Mouse (Mus musculus): ENCODE data around the gene 4931428L18Rik. TPM values are rescaled to one million over a fixed set of nuclear protein-coding genes. Genes with fewer than 3 reads are reported as not detected.

Gene 4931428L18Rik
- polyA plus RNA-seq, 1 experiment from 2014 or later = not detected

DNA sequence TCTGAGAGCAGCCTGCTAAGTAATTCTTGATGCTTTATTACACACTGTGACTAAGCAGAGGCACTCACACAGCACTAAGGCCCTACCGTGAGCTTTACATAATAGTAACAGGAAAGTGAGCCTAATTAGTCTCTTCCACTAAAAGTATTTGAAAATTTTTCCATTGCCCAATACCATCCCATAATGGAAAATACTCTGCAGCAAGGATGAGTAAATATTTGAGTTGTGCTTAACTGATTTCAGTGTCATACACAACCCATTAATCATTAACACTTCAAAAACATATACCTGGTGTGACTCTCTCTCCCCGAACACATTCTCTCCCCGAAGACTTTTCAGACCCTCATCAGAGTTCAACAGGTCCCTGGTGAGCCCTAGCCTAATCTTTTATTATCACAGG is 127.7 kb downstream of the 4931428L18Rik start:
- no peaks in the 10 kb centered on the region for H3K36me3 ChIP-seq
- 65% methylated on average over 3 of the region's 3 CpGs for WGBS
- no peak overlapping the region for H3K4me3 ChIP-seq (replicated peaks)
- no peaks in the 10 kb centered on the region for H3K27me3 ChIP-seq
- no peak for ATAC-seq (ENCODE audit: insufficient number of reproducible peaks, insufficient read depth, low FRiP score, low TSS enrichment, low read depth)
- H3K9ac ChIP-seq (replicated peaks) = no peak overlapping the region
- no peaks in the 10 kb centered on the region for H3K4me1 ChIP-seq (replicated peaks)
- H3K27ac ChIP-seq = no peak overlapping the region
- no peak overlapping the region for H3K4me2 ChIP-seq
- no peaks in the 10 kb centered on the region for H3K9me3 ChIP-seq

DNA sequence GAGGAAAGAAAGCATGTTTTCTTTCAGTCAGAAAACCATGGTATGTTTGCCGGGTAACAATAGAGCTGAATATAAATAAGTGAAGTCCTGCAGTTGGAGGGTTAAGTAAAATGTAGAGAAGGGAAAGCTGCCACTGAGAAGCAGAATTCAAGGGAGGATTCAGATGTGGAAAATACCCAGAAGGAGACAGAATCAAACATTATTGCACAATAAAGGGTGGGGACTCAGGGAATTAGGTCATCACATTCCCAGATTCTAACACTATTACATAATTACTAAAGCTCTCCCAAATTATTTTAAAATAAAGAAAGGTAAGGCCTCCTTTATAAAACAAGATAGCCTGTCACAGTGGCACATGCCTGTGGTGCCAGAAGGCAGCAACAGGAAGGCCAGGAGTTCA is 128.5 kb downstream of the 4931428L18Rik start:
- no peaks in the 10 kb centered on the region for H3K36me3 ChIP-seq
- no peak for ATAC-seq (ENCODE audit: insufficient number of reproducible peaks, insufficient read depth, low FRiP score, low TSS enrichment, low read depth)
- WGBS = 77% methylated on average over 1 of the region's 1 CpGs

DNA sequence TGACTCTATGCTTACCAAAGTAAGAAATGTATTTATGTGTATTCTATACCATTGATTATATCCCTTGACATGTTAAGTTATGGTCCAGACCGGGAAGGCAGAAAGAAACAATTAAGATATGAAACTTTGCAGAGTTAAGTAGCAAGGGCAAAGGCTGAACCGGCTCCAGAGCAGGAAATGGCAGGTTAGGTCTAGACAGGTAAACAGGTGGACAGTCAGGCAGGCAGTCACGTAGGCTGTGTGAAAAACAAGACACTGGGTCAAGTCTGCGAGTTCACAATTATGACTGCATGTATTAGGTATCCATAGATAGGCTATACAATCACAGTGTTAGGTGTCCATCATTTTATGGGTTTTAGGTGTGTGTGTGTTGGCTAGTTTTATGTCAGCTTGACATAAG is 133.8 kb downstream of the 4931428L18Rik start:
- no peaks in the 10 kb centered on the region for H3K4me1 ChIP-seq (replicated peaks)
- H3K9me3 ChIP-seq = no peaks in the 10 kb centered on the region
- no peak for ATAC-seq (ENCODE audit: insufficient number of reproducible peaks, insufficient read depth, low FRiP score, low TSS enrichment, low read depth)
- no peak overlapping the region for H3K4me2 ChIP-seq
- no peak overlapping the region for H3K27ac ChIP-seq
- 81% methylated on average over 4 of the region's 4 CpGs for WGBS
- no peaks in the 10 kb centered on the region for H3K36me3 ChIP-seq
- no peak overlapping the region for H3K9ac ChIP-seq (replicated peaks)
- no peak overlapping the region for H3K4me3 ChIP-seq (replicated peaks)
- H3K27me3 ChIP-seq = no peaks in the 10 kb centered on the region

More for the DNA sequence above, 128.5 kb downstream of the 4931428L18Rik start:
- no peak overlapping the region for H3K4me2 ChIP-seq
- H3K9me3 ChIP-seq = no peaks in the 10 kb centered on the region
- H3K4me1 ChIP-seq (replicated peaks) = no peaks in the 10 kb centered on the region
- no peaks in the 10 kb centered on the region for H3K27me3 ChIP-seq
- no peak overlapping the region for H3K9ac ChIP-seq (replicated peaks)
- H3K27ac ChIP-seq = no peak overlapping the region
- no peak overlapping the region for H3K4me3 ChIP-seq (replicated peaks)

DNA sequence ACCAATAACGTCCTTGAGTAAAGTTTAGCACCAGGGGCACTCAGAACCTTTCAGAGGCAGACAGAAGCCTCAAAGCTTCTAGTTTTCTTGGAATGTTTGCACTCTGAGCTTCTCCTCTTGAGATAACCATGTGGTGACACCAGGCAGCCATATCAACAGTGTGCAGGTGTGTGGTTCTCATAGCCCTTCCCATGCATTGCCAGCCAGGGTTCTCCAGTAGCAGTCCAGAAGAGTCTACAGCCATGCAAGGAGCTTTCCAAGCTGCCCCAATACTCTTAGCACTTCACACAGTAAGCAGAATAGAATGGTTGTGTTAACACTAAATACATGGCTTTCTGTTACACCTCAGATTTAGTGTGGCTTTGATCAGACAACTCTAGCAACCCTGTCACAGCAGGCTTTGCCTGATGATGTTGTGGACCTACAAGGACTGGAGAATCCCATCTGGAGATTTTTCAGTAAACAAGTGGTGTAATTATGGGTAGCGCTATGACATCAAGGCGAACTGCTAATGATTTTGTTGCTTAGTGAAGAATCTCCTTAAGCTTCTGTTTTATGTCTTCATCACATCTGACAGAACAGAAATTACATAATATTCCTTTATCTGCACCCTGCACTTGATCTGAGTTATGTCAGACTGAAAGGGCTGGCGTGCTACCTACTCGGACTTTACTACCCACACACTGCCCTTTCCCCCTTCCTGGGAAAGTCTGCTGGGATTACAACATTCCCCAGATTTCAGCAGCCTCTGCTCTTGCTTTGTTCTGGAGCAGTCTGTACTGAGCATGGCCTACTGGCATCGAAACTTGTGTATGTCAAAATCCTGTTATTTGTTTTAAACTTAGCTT is 149.7 kb downstream of the 4931428L18Rik start:
- 47% methylated on average over 6 of the region's 6 CpGs for WGBS
- Histone ChIP-seq H3K9me3 (no peaks in the 10 kb centered on the region), H3K27ac (no peak overlapping the region), H3K4me2 (no peak overlapping the region), H3K4me1 (replicated peaks) (no peaks in the 10 kb centered on the region), H3K4me3 (replicated peaks) (no peak overlapping the region), H3K36me3 (no peaks in the 10 kb centered on the region), H3K27me3 (no peaks in the 10 kb centered on the region), H3K9ac (replicated peaks) (no peak overlapping the region)
- ATAC-seq (ENCODE audit: insufficient number of reproducible peaks, insufficient read depth, low FRiP score, low TSS enrichment, low read depth) = no peak

DNA sequence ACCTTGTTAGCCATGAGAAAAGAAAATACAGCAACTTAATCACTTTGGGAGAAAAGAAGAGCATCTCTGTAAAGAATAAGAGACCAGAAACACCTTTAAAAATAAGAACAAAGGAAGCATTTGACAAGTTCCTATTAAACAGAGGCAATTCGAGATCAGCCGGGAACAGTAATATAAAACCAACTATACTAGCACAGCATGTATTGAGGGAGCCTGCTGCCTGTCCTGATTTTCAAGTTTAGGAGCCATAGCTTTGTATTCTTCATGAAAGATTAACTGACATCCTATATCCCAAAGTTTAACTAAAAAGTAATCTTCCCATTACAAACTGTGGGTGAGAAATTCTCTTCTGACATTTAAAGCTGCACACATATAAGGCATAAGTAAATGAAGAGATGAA is 151.3 kb downstream of the 4931428L18Rik start:
- Histone ChIP-seq H3K27me3 (no peaks in the 10 kb centered on the region), H3K4me3 (replicated peaks) (no peak overlapping the region), H3K4me1 (replicated peaks) (no peaks in the 10 kb centered on the region), H3K9me3 (no peaks in the 10 kb centered on the region), H3K4me2 (no peak overlapping the region), H3K27ac (no peak overlapping the region), H3K9ac (replicated peaks) (no peak overlapping the region), H3K36me3 (no peaks in the 10 kb centered on the region)
- 72% methylated on average over 2 of the region's 2 CpGs for WGBS
- no peak for ATAC-seq (ENCODE audit: insufficient number of reproducible peaks, insufficient read depth, low FRiP score, low TSS enrichment, low read depth)

DNA sequence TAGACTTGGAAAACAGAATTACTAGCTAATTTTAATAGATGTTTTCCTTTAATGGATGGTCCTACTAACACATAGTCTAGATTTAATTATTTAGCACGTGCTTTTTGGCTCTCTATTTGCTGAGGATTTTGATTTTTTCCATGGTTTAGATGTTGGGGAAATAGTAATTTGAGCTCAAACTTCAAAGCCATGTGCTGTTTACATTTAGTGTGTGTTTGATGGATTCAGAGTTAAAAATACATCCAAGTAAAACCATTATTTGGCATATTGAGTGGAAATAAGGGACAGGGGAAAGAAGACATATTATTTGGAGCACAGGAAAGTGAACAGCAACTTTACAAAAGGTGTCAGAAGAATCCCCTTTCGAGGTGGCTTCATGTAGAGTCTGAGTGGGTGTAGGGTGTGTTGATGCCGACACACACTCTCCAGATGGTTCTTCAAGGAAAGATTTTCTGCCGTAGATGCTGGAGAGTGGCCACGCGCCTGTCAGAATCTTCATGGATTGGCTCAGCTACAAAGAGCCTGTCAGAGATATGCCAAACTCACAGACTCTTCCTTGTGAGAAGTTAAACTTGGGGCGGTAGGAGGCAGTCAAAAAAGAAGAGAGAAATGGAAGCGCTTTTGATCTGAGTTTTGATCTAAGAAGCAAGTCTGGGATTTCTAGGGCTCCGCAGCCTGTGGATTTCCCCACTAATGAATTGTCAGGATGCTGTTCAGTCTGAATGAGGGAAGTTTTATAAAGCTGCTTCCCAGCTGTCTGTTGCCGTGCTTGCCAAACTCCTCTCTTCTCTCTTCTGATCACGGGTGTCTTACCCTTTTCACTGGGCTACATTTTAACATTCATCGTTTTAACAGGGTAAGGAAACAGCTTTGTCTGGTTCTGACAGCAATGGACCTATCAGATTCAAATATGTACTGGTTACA is 157.4 kb downstream of the 4931428L18Rik start:
- 84% methylated on average over 12 of the region's 12 CpGs for WGBS
- no peaks in the 10 kb centered on the region for H3K4me1 ChIP-seq (replicated peaks)
- ATAC-seq (ENCODE audit: insufficient number of reproducible peaks, insufficient read depth, low FRiP score, low TSS enrichment, low read depth) = no peak
- H3K4me2 ChIP-seq = no peak overlapping the region
- no peak overlapping the region for H3K4me3 ChIP-seq (replicated peaks)
- H3K27me3 ChIP-seq = no peaks in the 10 kb centered on the region
- H3K9ac ChIP-seq (replicated peaks) = no peak overlapping the region
- H3K27ac ChIP-seq = no peak overlapping the region
- no peaks in the 10 kb centered on the region for H3K36me3 ChIP-seq
- no peaks in the 10 kb centered on the region for H3K9me3 ChIP-seq

DNA sequence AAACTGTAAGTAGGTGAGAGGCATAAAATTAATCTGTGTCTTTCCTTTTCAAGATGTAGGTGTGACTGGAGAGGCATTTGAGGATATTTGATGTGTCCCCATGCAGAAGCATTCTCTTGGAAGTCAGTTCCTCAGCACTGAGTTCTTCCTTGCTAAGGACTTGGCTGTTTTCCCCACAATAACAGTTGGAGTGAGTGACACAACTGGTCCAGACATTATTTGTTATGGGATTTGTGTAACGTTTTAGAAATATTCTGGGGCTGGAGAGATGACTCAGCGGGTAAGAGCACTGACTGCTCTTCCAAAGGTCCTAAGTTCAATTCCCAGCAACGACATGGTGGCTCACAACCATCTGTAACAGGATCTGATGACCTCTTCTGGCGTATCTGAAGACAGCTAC is 162.7 kb downstream of the 4931428L18Rik start:
- 74% methylated on average over 4 of the region's 4 CpGs for WGBS
- no peak overlapping the region for H3K4me3 ChIP-seq (replicated peaks)

DNA sequence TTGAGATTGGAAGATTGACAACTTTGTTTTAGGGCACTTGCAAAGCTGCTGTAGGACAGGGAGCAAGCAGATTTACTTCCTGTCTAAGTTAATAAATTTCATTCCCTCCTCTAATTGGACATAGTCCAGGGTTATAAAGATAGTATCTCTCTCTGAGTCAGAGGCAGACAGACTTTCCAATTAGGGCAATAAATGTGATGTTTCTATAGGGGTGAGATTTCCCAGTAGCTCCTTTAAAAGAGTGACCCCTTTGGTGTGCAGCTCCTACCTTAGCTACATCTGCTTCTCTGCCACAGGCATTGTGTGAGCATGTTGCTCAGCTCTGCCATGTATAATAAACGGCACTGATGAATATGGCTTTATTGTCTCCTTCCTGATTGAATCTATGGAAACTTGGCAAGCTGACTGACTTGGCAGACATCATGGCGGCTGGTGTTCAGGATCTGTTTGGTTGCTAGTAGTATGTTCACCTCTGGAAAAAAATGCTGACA is 163.6 kb downstream of the 4931428L18Rik start:
- H3K9me3 ChIP-seq = no peaks in the 10 kb centered on the region
- H3K4me2 ChIP-seq = no peak overlapping the region
- no peaks in the 10 kb centered on the region for H3K27me3 ChIP-seq
- ATAC-seq (ENCODE audit: insufficient number of reproducible peaks, insufficient read depth, low FRiP score, low TSS enrichment, low read depth) = no peak
- H3K4me3 ChIP-seq (replicated peaks) = no peak overlapping the region
- H3K9ac ChIP-seq (replicated peaks) = no peak overlapping the region
- WGBS = 30% methylated on average over 2 of the region's 2 CpGs
- no peaks in the 10 kb centered on the region for H3K4me1 ChIP-seq (replicated peaks)
- no peak overlapping the region for H3K27ac ChIP-seq
- H3K36me3 ChIP-seq = no peaks in the 10 kb centered on the region

More for the DNA sequence above, 162.7 kb downstream of the 4931428L18Rik start:
- no peaks in the 10 kb centered on the region for H3K36me3 ChIP-seq
- H3K27me3 ChIP-seq = no peaks in the 10 kb centered on the region
- no peak for ATAC-seq (ENCODE audit: insufficient number of reproducible peaks, insufficient read depth, low FRiP score, low TSS enrichment, low read depth)
- no peaks in the 10 kb centered on the region for H3K4me1 ChIP-seq (replicated peaks)
- no peaks in the 10 kb centered on the region for H3K9me3 ChIP-seq
- no peak overlapping the region for H3K9ac ChIP-seq (replicated peaks)
- no peak overlapping the region for H3K4me2 ChIP-seq
- H3K27ac ChIP-seq = no peak overlapping the region

DNA sequence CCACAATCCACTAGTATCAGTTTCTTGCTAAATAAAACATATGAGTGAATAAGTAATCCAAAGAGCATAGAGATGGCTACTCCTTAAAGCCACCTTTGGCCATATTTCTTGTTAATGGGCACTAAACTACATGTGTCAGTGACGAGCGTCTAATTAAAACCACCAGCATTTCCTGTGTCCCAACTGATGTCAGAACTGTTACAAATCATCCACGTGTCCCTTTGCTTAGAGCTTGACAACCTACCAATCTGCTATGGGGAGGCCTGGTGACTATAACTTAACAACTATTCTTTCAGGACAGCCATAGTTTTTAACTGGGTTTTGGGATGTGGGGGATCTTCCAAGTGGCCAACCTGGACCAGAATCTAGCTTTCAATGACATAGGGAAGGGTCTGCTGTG is 164.3 kb downstream of the 4931428L18Rik start:
- 8% methylated on average over 3 of the region's 3 CpGs for WGBS
- Histone ChIP-seq H3K4me1 (replicated peaks) (no peaks in the 10 kb centered on the region), H3K4me2 (no peak overlapping the region), H3K4me3 (replicated peaks) (no peak overlapping the region), H3K27ac (no peak overlapping the region), H3K36me3 (no peaks in the 10 kb centered on the region), H3K27me3 (no peaks in the 10 kb centered on the region), H3K9me3 (no peaks in the 10 kb centered on the region), H3K9ac (replicated peaks) (no peak overlapping the region)
- ATAC-seq (ENCODE audit: insufficient number of reproducible peaks, insufficient read depth, low FRiP score, low TSS enrichment, low read depth) = no peak

DNA sequence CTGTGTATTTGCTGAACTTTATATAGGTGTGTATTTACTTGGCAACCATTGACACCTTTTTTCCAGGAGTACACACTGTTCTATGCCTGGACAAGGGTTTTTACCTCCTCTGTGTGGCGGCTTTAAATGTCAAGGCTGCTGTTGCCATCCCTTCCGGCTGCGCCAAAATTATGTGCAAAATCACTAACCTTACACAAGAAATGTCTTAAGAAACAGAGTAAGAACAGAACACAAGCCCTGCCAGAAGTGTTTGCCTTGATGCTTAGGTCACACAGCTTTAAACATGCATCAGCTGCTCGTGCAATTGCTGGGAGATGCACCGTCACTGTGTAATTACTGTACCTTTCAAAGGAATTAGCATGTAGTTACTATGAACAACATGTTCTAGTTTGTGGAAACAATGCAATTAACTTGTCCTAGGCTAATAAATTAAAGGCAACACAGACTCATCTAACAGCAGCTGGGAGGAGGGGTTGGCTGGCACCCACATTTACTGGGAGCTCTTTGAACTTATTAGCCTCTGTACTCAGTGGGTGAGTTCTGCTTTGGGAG is 171.0 kb downstream of the 4931428L18Rik start:
- Histone ChIP-seq H3K27ac (no peak overlapping the region), H3K4me1 (replicated peaks) (no peaks in the 10 kb centered on the region), H3K27me3 (no peaks in the 10 kb centered on the region), H3K36me3 (no peaks in the 10 kb centered on the region), H3K4me3 (replicated peaks) (no peak overlapping the region), H3K4me2 (no peak overlapping the region), H3K9me3 (no peaks in the 10 kb centered on the region), H3K9ac (replicated peaks) (no peak overlapping the region)
- 53% methylated on average over 5 of the region's 5 CpGs for WGBS
- no peak for ATAC-seq (ENCODE audit: insufficient number of reproducible peaks, insufficient read depth, low FRiP score, low TSS enrichment, low read depth)
